Mouse (Mus musculus) liver, postnatal 0 days (tissue): ENCODE results near the gene Hoxd10. TPM values are rescaled to one million over a fixed set of nuclear protein-coding genes. Genes with fewer than 3 reads are reported as not detected.

Source experiments
- ATAC-seq: fragments of 200-750 bp; cut with Nextera tagmentation; 2 replicates; pipeline ENCODE4 v1.8.0; 2017; ENCODE audit warnings: mild to moderate bottlenecking, moderate library complexity
- DNase-seq: peaks from one replicate; pipeline ENCODE4 v3.0.0-alpha.2; 2016
- H3K27ac ChIP-seq: fragments of 300-500 bp; sonication (generic); 2 replicates; pipeline ENCODE4 v1.5.1; 2014; ENCODE audit warnings: antibody characterized with exemption, moderate library complexity, mild to moderate bottlenecking, low read depth
- H3K27me3 ChIP-seq: fragments of 300-500 bp; sonication (generic); 2 replicates; pipeline ENCODE4 v1.6.1; 2014; ENCODE audit warnings: low read length, control low read depth, mixed read lengths; ENCODE audit not compliant: insufficient read depth
- H3K36me3 ChIP-seq: fragments of 300-500 bp; sonication (generic); replicated peaks from 2 replicates; pipeline ENCODE4 v1.6.1; 2014; ENCODE audit warnings: mild to moderate bottlenecking, control low read depth, low read length, moderate library complexity, mixed read lengths; ENCODE audit not compliant: insufficient read depth
- H3K4me1 ChIP-seq: fragments of 300-500 bp; sonication (generic); 2 replicates; pipeline ENCODE4 v1.6.1; 2014; ENCODE audit warnings: antibody characterized with exemption, mild to moderate bottlenecking, control low read depth; ENCODE audit not compliant: insufficient read depth
- H3K4me2 ChIP-seq: fragments of 300-500 bp; sonication (generic); 2 replicates; pipeline ENCODE4 v1.6.1; 2014; ENCODE audit warnings: low read depth, mild to moderate bottlenecking, low read length, moderate library complexity, mixed read lengths
- H3K4me3 ChIP-seq: fragments of 300-500 bp; sonication (generic); 2 replicates; pipeline ENCODE4 v1.5.1; 2014; ENCODE audit warnings: low read depth, low read length
- H3K9ac ChIP-seq: fragments of 300-500 bp; sonication (generic); replicated peaks from 2 replicates; pipeline ENCODE4 v1.6.1; 2014; ENCODE audit warnings: mild to moderate bottlenecking, moderate library complexity
- H3K9me3 ChIP-seq: fragments of 300-500 bp; sonication (generic); 2 replicates; pipeline ENCODE4 v1.6.1; 2016; ENCODE audit warnings: mild to moderate bottlenecking, control low read depth, low read length, mixed read lengths
- CTCF ChIP-seq: sonication (generic); IDR thresholded peaks from 2 replicates; pipeline ENCODE4 v1.5.1; 2016; ENCODE audit warnings: antibody characterized with exemption, low read depth
- EP300 ChIP-seq: IDR thresholded peaks from 2 replicates; pipeline ENCODE4 v1.6.1; 2016; ENCODE audit warnings: antibody characterized with exemption, low read depth, mild to moderate bottlenecking
- WGBS: fragments of 180-500 bp; shearing (Covaris S2); extraction: QIAGEN DNeasy Blood & Tissue Kit; methylation state at CpG from one replicate; pipeline ENCODE4 v1.1.7; 2014; ENCODE audit not compliant: insufficient replicate concordance; 5-methylcytosine and 5-hydroxymethylcytosine counted together
- polyA plus RNA-seq: library from polyadenylated mRNA; unstranded; fragments of >200 nt; fragmentation: Nextera tagmentation; extraction: Ambion mirVana; gene quantifications from 2 replicates; pipeline ENCODE4 v1.2.1, GENCODE M21; 2015

Gene Hoxd10
- polyA plus RNA-seq, 1 experiment from 2014 or later, result not detected

DNA sequence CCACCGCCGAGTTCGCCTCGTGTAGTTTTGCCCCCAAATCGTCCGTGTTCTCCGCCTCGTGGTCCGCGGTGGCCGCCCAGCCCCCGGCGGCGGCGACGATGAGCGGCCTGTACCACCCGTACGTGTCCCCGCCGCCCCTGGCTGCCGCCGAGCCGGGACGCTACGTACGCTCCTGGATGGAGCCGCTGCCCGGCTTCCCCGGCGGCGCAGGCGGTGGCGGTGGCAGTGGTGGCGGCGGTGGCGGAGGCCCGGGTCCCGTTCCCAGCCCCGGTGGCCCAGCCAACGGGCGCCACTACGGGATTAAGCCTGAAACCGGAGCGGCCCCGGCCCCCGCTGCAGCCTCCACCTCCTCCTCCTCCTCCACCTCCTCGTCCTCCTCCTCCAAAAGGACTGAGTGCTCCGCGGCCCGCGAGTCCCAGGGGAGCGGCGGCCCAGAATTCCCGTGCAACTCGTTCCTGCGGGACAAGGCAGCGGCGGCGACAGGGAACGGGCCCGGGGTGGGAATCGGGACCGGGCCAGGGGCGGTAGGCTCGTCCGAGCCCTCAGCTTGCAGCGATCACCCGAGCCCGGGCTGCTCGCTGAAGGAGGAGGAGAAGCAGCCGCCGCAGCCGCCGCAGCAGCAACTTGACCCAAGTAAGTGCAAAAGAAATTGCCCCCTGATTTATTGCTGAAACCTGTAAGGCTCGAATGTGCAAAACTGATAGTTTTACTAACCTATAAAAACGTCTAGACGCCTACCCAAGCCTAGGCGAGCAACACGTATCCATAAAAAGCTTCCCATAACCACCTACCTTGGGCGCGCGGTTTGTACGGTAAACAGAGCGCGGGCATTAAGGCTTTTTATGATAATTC is 6.7 kb downstream of the Hoxd10 start:
- Histone ChIP-seq H3K4me3 (peak overlapping the region; percentile 35), H3K4me1 (peaks cover 11% of the 10 kb centered on the region), H3K4me2 (peak overlapping the region; percentile 58), H3K9me3 (no peaks in the 10 kb centered on the region), H3K27me3 (peaks cover 98% of the 10 kb centered on the region), H3K27ac (no peak overlapping the region), H3K9ac (no peak overlapping the region), H3K36me3 (no peaks in the 10 kb centered on the region)
- TF ChIP-seq EP300 (no peak), CTCF (no peak)
- WGBS, result under 1% methylated on average over 51 of the region's 86 CpGs
- ATAC-seq (no peak), DNase-seq (no peak)

DNA sequence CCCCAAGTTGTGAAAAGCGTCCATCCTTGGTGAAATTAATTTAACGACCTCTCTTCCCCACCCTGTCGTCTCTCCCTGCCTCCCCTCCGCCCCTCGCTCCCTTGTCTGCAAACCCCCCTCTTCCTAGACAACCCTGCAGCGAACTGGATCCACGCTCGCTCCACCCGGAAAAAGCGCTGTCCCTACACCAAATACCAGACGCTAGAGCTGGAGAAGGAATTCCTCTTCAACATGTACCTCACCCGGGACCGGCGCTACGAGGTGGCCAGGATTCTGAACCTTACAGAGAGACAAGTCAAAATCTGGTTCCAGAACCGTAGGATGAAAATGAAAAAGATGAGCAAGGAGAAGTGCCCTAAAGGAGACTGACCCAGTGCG is 7.3 kb downstream of the Hoxd10 start:
- H3K4me3 ChIP-seq, result no peak overlapping the region
- 4% methylated on average over 17 of the region's 17 CpGs for WGBS
- peaks cover 98% of the 10 kb centered on the region for H3K27me3 ChIP-seq
- TF ChIP-seq EP300 (no peak), CTCF (no peak)
- H3K9me3 ChIP-seq, result no peaks in the 10 kb centered on the region
- no peak overlapping the region for H3K4me2 ChIP-seq
- ATAC-seq (no peak), DNase-seq (no peak)
- H3K4me1 ChIP-seq, result peaks cover 11% of the 10 kb centered on the region
- H3K9ac ChIP-seq, result no peak overlapping the region
- no peaks in the 10 kb centered on the region for H3K36me3 ChIP-seq
- H3K27ac ChIP-seq, result no peak overlapping the region

DNA sequence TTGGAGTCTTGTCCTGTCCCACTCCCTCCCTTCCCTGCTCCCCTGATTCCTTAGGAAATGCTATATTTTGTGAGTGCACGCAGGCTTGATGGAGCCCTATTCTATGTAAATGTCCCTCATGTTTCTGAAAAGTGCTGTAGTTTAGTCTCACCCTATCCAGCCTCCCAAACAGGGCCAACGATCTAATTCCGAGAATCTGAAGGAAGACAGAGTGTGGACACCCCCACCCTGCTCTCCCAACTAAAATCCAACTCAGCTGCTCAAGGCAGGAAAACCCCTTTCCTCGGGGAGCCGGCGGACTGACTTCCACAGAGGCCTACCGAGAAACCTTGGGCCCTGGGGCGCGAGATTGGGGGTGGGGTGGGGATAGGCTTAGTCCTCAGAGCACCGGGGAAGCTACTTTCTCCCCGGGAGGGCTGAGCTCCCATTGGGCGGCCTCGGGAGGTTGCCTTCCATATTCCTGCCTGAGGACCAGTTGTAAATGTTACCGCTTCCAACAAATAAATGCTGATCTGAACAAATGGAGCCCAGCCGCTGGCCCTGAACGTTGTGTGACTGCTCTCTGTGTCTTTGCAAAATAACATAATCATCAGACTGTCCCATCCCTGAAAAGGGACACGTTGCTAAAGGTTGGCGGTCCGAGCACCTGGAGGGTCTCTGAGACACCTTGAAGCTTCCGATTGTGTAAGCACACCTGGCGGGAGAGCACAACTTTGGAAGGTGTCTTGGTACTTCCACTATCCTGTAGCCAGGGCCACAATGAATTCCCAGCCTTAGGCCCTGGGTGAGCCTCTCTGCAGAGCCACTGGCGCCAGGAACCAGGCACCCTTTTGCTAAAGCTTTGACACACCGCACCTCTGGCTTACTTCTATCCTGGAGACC is 8.2 kb downstream of the Hoxd10 start:
- no peak for DNase-seq
- TF ChIP-seq CTCF (no peak), EP300 (no peak)
- 12% methylated on average over 23 of the region's 23 CpGs for WGBS
- H3K4me2 ChIP-seq, result no peak overlapping the region
- H3K4me3 ChIP-seq, result no peak overlapping the region
- no peak for ATAC-seq
- H3K27ac ChIP-seq, result no peak overlapping the region
- H3K36me3 ChIP-seq, result no peaks in the 10 kb centered on the region
- peaks cover 13% of the 10 kb centered on the region for H3K4me1 ChIP-seq
- no peaks in the 10 kb centered on the region for H3K9me3 ChIP-seq
- no peak overlapping the region for H3K9ac ChIP-seq
- peaks cover 98% of the 10 kb centered on the region for H3K27me3 ChIP-seq

DNA sequence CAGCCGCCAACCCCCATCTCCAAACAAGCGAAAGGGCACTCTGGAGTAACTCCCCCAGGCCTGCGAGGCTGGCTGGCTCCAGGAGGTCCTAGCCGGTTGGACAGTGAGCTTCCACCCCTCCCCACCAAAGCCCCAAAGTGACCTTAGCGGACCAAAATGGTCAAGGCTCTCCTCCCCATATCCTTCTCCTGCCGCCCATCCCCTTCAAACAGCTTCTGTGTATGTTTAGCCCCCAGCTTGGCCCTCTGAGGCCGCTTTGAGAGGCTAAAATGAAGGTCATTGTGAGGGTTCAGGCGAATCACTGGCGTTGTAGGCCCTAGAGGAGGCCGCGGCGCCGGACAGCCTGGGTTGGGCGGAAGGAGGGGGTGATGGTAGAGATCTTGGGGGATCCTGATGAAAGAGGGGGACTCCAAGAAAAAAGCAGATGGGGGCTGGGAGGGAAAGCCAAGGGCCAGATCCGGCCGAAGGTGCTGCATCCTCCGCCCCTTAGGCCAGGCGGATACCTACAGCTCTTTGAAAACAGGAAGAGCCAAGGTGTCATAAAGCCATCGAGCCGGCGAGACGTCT is 8.9 kb downstream of the Hoxd10 start:
- Histone ChIP-seq H3K4me2 (no peak overlapping the region), H3K27ac (no peak overlapping the region), H3K4me1 (peaks cover 16% of the 10 kb centered on the region), H3K9ac (no peak overlapping the region), H3K4me3 (no peak overlapping the region), H3K9me3 (no peaks in the 10 kb centered on the region), H3K27me3 (peaks cover 94% of the 10 kb centered on the region), H3K36me3 (no peaks in the 10 kb centered on the region)
- ATAC-seq (no peak), DNase-seq (no peak)
- TF ChIP-seq EP300 (no peak), CTCF (no peak)
- WGBS, result 12% methylated on average over 22 of the region's 22 CpGs

DNA sequence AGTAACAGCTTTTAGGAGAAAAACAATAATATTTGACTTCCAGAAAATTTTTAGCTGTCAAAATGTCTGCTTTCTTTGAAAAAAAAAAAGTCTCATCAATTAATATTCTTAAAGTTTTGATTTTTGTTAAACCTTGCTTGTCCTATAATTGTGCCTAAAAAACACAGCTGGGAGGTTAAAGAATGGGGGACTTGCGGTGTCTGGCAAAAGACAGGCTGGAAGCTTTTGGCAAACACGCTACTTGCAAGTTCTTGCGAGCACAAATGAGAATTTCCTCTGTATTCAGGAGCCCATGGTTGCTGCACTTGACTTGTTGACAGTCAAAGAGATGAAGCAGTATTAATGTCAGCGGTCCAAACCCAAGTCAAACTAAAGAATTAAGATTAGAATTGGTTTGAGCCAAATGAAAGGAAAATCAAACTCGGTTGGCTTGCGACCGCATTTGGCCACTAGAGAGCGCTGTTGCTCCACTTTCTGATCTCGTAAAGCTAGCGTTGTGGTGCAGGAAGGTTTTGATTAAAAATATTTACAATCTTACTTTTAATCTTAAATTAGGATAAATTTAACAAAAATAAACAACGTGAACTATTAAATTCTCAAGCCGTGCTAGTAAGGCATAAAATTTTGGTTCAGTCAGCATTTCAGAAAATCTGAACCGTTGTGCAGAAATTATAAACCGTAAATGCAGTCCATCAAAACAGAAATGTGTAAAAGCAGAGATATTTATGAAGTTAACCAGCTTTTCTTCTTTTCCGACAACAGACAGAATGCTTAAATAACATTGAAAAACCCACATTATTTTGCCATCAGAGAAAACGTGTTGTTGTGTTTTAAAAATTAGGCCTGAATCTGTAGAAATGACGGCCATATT is 10.5 kb downstream of the Hoxd10 start:
- H3K4me3 ChIP-seq, result no peak overlapping the region
- no peak overlapping the region for H3K9ac ChIP-seq
- peaks cover 94% of the 10 kb centered on the region for H3K27me3 ChIP-seq
- H3K9me3 ChIP-seq, result no peaks in the 10 kb centered on the region
- 14% methylated on average over 17 of the region's 17 CpGs for whole genome bisulfite sequencing
- H3K4me1 ChIP-seq, result peaks cover 17% of the 10 kb centered on the region
- ATAC-seq (no peak), DNase-seq (peak; percentile 75)
- no peak overlapping the region for H3K4me2 ChIP-seq
- TF ChIP-seq CTCF (peak; percentile 87), EP300 (no peak)
- no peaks in the 10 kb centered on the region for H3K36me3 ChIP-seq
- no peak overlapping the region for H3K27ac ChIP-seq
